Mouse (Mus musculus) ES-E14 (cell line): ENCODE results near the gene Gabbr2. TPM values are rescaled to one million over a fixed set of nuclear protein-coding genes. Genes with fewer than 3 reads are reported as not detected.

Source experiments
- DNase-seq: peaks from one replicate; pipeline ENCODE4 v3.0.0-alpha.2; 2013; ENCODE audit warnings: low read depth, low spot score
- H3K27ac ChIP-seq: 2 replicates; pipeline ENCODE4 v1.5.1; 2012; ENCODE audit warnings: low read depth, mild to moderate bottlenecking, low read length, moderate library complexity, mixed read lengths; ENCODE audit not compliant: poor library complexity, insufficient read depth, severe bottlenecking
- H3K36me3 ChIP-seq: 2 replicates; pipeline ENCODE4 v1.6.1; 2012; ENCODE audit warnings: mild to moderate bottlenecking, low read length, moderate library complexity, mixed read lengths; ENCODE audit not compliant: control insufficient read depth, poor library complexity, insufficient read depth, severe bottlenecking
- H3K4me1 ChIP-seq, 2 experiments: fragments of 150-350 bp in 1 of 2; sonication (generic) in 1 of 2; 2 replicates each; pipeline ENCODE4 v1.6.1; 2012; ENCODE audit warnings: low read length in 2 of 2, mild to moderate bottlenecking in 1 of 2, mixed read lengths in 1 of 2; ENCODE audit not compliant: control insufficient read depth in 2 of 2, insufficient read depth in 2 of 2, poor library complexity in 1 of 2
- H3K4me3 ChIP-seq, 2 experiments: fragments of 150-350 bp in 1 of 2; sonication (generic) in 1 of 2; 2 replicates each; pipeline ENCODE4 v1.5.1; 2012; ENCODE audit warnings: low read length in 2 of 2, low read depth in 1 of 2, mild to moderate bottlenecking in 1 of 2, mixed read lengths in 1 of 2; ENCODE audit not compliant: insufficient read depth in 1 of 2, poor library complexity in 1 of 2, severe bottlenecking in 1 of 2
- H3K9ac ChIP-seq: 2 replicates; pipeline ENCODE4 v1.6.1; 2012; ENCODE audit warnings: low read depth, mild to moderate bottlenecking, low read length, mixed read lengths; ENCODE audit not compliant: poor library complexity, insufficient read depth, severe bottlenecking
- H3K9me3 ChIP-seq: fragments of 150-350 bp; sonication (generic); 2 replicates; pipeline ENCODE4 v1.6.1; 2012; ENCODE audit warnings: low read depth, mild to moderate bottlenecking, low read length; ENCODE audit not compliant: control insufficient read depth, insufficient read depth
- CHD2 ChIP-seq: IDR thresholded peaks from 2 replicates; pipeline ENCODE4 v1.6.1; 2014; ENCODE audit warnings: mild to moderate bottlenecking, low read depth, low read length, inconsistent platforms
- HCFC1 ChIP-seq: IDR thresholded peaks from 2 replicates; pipeline ENCODE4 v1.6.1; 2012; ENCODE audit warnings: low read length, inconsistent platforms, borderline replicate concordance; ENCODE audit not compliant: insufficient read depth
- MAFK ChIP-seq: IDR thresholded peaks from 2 replicates; pipeline ENCODE4 v1.6.1; 2014; ENCODE audit warnings: mild to moderate bottlenecking, low read depth, low read length, inconsistent platforms; ENCODE audit not compliant: insufficient read depth
- ZC3H11A ChIP-seq: IDR thresholded peaks from 2 replicates; pipeline ENCODE4 v1.6.1; 2012; ENCODE audit warnings: low read depth, mild to moderate bottlenecking, inconsistent platforms, low read length, borderline replicate concordance
- ZNF384 ChIP-seq: IDR thresholded peaks from 2 replicates; pipeline ENCODE4 v1.6.1; 2012; ENCODE audit warnings: low read depth, low read length, inconsistent platforms
- in situ Hi-C, 2 experiments: fragments of 600-800 bp; cut with MboI; formaldehyde crosslinking; loops; one replicate each; pipeline ENCODE4 v1.15.1; 2025; ENCODE audit warnings: low sequenced_read_pairs in 2 of 2, inconsistent platforms in 1 of 2; ENCODE audit not compliant: unreplicated experiment in 2 of 2
- total RNA-seq: library from RNA; depleted of rRNA; stranded (reverse); fragments of 300-350 nt; gene quantifications from 2 replicates; pipeline ENCODE4 v1.2.3, GENCODE M21; 2012

The Gabbr2 gene
- total RNA-seq, 1 experiment, result 0.09 TPM

DNA sequence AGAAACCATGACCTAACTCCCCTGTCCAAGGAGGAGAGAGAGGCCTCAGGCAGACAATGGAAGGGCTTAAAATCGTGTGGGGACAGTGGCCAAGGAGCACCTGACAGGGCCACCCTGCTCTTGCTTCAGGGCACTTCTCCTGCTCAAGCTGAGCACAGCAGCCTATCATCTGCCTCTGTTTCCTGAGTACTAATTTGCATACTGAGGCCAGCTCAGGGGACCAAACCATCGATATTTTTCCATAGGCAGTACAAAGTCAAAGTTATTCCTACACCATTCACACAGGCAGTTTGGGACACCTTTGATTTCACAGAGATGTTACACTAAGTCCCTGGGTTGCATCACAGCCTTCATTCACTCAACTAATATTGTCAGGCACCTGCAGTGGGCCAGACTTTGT is 249.1 kb downstream of the Gabbr2 start:
- H3K4me3 ChIP-seq, result no peak overlapping the region
- no peak for TF ChIP-seq CHD2
- TF ChIP-seq ZNF384, result no peak
- no peak for TF ChIP-seq MAFK
- no peak for TF ChIP-seq HCFC1
- TF ChIP-seq ZC3H11A, result no peak
- no peak overlapping the region for H3K27ac ChIP-seq
- no peak overlapping the region for H3K9ac ChIP-seq
- DNase-seq, result no peak
- H3K4me1 ChIP-seq, result peaks cover 2 to 5% of the 10 kb centered on the region in 2 experiments; a peak in 1 of 4 replicates
- no peaks in the 10 kb centered on the region for H3K9me3 ChIP-seq
- no peaks in the 10 kb centered on the region for H3K36me3 ChIP-seq
- in situ Hi-C loops, result no loop called here

DNA sequence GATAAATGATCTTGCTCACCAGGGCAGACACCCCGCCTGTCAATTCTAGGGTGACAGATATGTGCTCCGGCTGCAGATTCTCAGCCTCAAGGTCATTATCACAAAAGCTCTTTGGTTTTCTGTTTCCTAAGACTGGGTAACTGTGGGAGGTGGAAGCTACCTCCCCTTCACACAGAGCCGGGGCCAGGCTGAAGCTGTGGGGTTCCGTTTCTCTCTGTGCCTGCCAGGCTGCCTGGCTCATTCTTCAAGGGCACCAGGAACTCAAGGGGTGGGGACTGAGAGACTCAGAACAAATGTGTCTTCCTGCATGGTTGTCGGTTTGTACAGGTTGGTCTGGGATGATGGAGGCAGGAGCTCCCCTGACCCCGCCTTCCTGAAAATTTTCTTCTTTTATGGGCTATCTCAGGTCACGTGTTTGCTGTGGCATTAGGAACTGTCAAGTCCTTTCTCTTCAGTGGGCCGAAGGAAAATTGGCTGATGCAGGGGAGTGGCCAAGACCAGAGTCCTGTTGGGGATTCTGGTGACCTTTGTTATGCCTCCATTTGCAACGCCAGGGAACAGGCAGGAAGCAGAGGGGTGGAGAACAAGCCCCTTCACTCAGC is 254.7 kb downstream of the Gabbr2 start:
- in situ Hi-C loops, result no loop called here

DNA sequence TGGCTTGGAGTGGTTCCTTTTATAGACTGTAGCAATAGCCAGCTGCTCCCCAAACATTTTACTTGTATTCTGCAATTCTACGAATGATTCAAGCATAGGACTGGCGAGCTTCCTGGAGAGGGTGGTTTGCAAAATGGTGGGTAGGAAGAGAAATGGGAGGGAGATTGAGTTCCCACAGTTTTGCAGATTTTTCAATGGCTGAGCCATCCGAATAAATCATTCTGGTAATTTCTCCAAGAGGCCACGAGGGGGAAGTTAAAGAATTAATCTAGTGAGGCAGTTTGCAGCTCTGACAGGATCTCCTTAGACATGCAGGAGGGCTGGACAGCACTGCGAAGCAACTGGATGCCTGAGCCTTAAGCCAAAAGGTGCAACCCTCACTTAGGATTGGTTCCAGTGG is 256.8 kb downstream of the Gabbr2 start:
- Histone ChIP-seq H3K9me3 (no peaks in the 10 kb centered on the region), H3K36me3 (no peaks in the 10 kb centered on the region), H3K4me1 (no peaks in the 10 kb centered on the region), H3K4me3 (no peak overlapping the region), H3K9ac (no peak overlapping the region), H3K27ac (no peak overlapping the region)
- TF ChIP-seq ZNF384, result no peak
- TF ChIP-seq CHD2, result no peak
- TF ChIP-seq ZC3H11A, result no peak
- no peak for DNase-seq
- in situ Hi-C loops, result no loop called here

More for the DNA sequence above, 254.7 kb downstream of the Gabbr2 start:
- no peak overlapping the region for H3K27ac ChIP-seq
- peak; percentile 16 for DNase-seq
- no peaks in the 10 kb centered on the region for H3K36me3 ChIP-seq
- no peak overlapping the region for H3K9ac ChIP-seq
- no peak overlapping the region for H3K4me3 ChIP-seq
- H3K9me3 ChIP-seq, result no peaks in the 10 kb centered on the region
- no peaks in the 10 kb centered on the region for H3K4me1 ChIP-seq
- TF ChIP-seq MAFK (no peak), ZNF384 (no peak), ZC3H11A (no peak), HCFC1 (no peak), CHD2 (no peak)

DNA sequence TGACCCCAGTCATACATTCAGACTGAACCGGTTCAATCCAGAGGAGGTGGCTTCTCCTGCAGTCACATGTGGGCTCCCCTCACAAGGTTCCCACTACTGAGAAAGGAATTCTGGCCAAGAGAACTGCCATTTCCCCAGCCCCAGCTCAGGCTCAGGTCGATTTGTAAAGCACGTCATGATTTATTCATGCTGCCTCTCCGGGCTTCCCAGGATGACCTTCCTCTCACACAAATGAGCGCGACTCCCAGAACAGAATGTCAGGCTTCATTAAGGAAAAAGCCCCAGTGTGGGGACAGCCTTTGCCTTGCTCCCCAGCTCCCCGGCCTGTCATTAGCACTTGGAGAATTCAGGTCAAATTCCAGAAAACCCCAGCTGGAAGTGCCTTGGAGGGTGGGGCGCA is 260.1 kb downstream of the Gabbr2 start:
- Histone ChIP-seq H3K4me1 (no peaks in the 10 kb centered on the region), H3K9me3 (no peaks in the 10 kb centered on the region), H3K27ac (no peak overlapping the region), H3K36me3 (no peaks in the 10 kb centered on the region), H3K9ac (no peak overlapping the region), H3K4me3 (no peak overlapping the region)
- DNase-seq, result no peak
- in situ Hi-C loops, result no loop called here
- TF ChIP-seq ZC3H11A, result no peak
- TF ChIP-seq HCFC1, result no peak
- no peak for TF ChIP-seq CHD2
- no peak for TF ChIP-seq MAFK
- no peak for TF ChIP-seq ZNF384
